Mouse (Mus musculus) forebrain, embryonic 13.5 days (tissue): ENCODE data around the gene Syce2. TPM values are rescaled to one million over a fixed set of nuclear protein-coding genes. Genes with fewer than 3 reads are reported as not detected.

Source experiments
- ATAC-seq: fragments of 200-750 bp; cut with Nextera tagmentation; 2 replicates; pipeline ENCODE4 v1.8.0; 2017
- H3K27ac ChIP-seq: fragments of 300-500 bp; sonication (generic); 2 replicates; pipeline ENCODE4 v1.5.1; 2015; ENCODE audit warnings: inconsistent platforms, mild to moderate bottlenecking, moderate library complexity
- H3K27me3 ChIP-seq: fragments of 300-500 bp; sonication (generic); 2 replicates; pipeline ENCODE4 v1.6.1; 2015; ENCODE audit warnings: mild to moderate bottlenecking, inconsistent platforms
- H3K36me3 ChIP-seq: fragments of 300-500 bp; sonication (generic); 2 replicates; pipeline ENCODE4 v1.6.1; 2015; ENCODE audit warnings: mild to moderate bottlenecking, inconsistent platforms; ENCODE audit not compliant: poor library complexity, severe bottlenecking
- H3K4me1 ChIP-seq: fragments of 300-500 bp; sonication (generic); 2 replicates; pipeline ENCODE4 v1.6.1; 2015; ENCODE audit warnings: inconsistent platforms
- H3K4me2 ChIP-seq: fragments of 300-500 bp; sonication (generic); 2 replicates; pipeline ENCODE4 v1.6.1; 2015; ENCODE audit warnings: inconsistent platforms, mild to moderate bottlenecking, moderate library complexity
- H3K4me3 ChIP-seq: fragments of 300-500 bp; sonication (generic); 2 replicates; pipeline ENCODE4 v1.5.1; 2015; ENCODE audit warnings: mild to moderate bottlenecking, inconsistent platforms
- H3K9ac ChIP-seq: fragments of 300-500 bp; sonication (generic); 2 replicates; pipeline ENCODE4 v1.6.1; 2015; ENCODE audit warnings: mild to moderate bottlenecking, inconsistent platforms
- H3K9me3 ChIP-seq: fragments of 300-500 bp; sonication (generic); replicated peaks from 2 replicates; pipeline ENCODE4 v1.6.1; 2016; ENCODE audit warnings: inconsistent platforms
- WGBS: fragments of 180-500 bp; shearing (Covaris S2); methylation state at CpG from one replicate; pipeline ENCODE4 v1.1.7; 2015; 5-methylcytosine and 5-hydroxymethylcytosine counted together
- polyA plus RNA-seq: library from polyadenylated mRNA; unstranded; fragments of >200 nt; fragmentation: Nextera tagmentation; extraction: Ambion mirVana; gene quantifications from 2 replicates; pipeline ENCODE4 v1.2.1, GENCODE M21; 2015

Gene Syce2
- polyA plus RNA-seq, 1 experiment from 2014 or later, result 85.1 TPM

- H3K4me1 ChIP-seq, result peaks cover 58% of the 10 kb centered on the region
- H3K4me2 ChIP-seq, result peak overlapping the region; percentile 30
- peaks cover 51% of the 10 kb centered on the region for H3K36me3 ChIP-seq
- H3K27ac ChIP-seq, result peak overlapping the region; percentile 95
- WGBS, result 58% methylated on average over 10 of the region's 10 CpGs
- no peaks in the 10 kb centered on the region for H3K9me3 ChIP-seq
- H3K27me3 ChIP-seq, result no peaks in the 10 kb centered on the region
- no peak overlapping the region for H3K4me3 ChIP-seq
- peak; percentile 71 for ATAC-seq
- H3K9ac ChIP-seq, result no peak overlapping the region
Measured at GRCm38 (mm10) chr8:84834866-84835855, 36.8 kb upstream of the Syce2 start.

GRCm38 (mm10) chr8:84837149-84837911 is 34.6 kb upstream of the Syce2 start:
- Histone ChIP-seq H3K9me3 (no peaks in the 10 kb centered on the region), H3K9ac (no peak overlapping the region), H3K4me1 (peaks cover 58% of the 10 kb centered on the region), H3K4me3 (no peak overlapping the region), H3K4me2 (no peak overlapping the region), H3K27ac (peak overlapping the region; percentile 31), H3K27me3 (no peaks in the 10 kb centered on the region), H3K36me3 (peaks cover 64% of the 10 kb centered on the region)
- no peak for ATAC-seq
- 79% methylated on average over 8 of the region's 8 CpGs for WGBS

- Histone ChIP-seq H3K9ac (no peak overlapping the region), H3K4me2 (no peak overlapping the region), H3K36me3 (peaks cover 70% of the 10 kb centered on the region), H3K4me3 (no peak overlapping the region), H3K9me3 (no peaks in the 10 kb centered on the region), H3K27ac (peak overlapping the region; percentile 31), H3K27me3 (no peaks in the 10 kb centered on the region), H3K4me1 (peaks cover 59% of the 10 kb centered on the region)
- no peak for ATAC-seq
- WGBS, result 89% methylated on average over 15 of the region's 15 CpGs
Measured at GRCm38 (mm10) chr8:84837912-84838470, 33.9 kb upstream of the Syce2 start.

GRCm38 (mm10) chr8:84838513-84838912 is 33.4 kb upstream of the Syce2 start:
- Histone ChIP-seq H3K4me1 (peaks cover 59% of the 10 kb centered on the region), H3K4me2 (no peak overlapping the region), H3K27me3 (no peaks in the 10 kb centered on the region), H3K36me3 (peaks cover 76% of the 10 kb centered on the region), H3K4me3 (no peak overlapping the region), H3K9ac (no peak overlapping the region), H3K9me3 (no peaks in the 10 kb centered on the region), H3K27ac (no peak overlapping the region)
- ATAC-seq, result no peak
- WGBS, result 87% methylated on average over 5 of the region's 5 CpGs

- Histone ChIP-seq H3K4me2 (peak overlapping the region; percentile 81), H3K27ac (no peak overlapping the region), H3K4me1 (peaks cover 59% of the 10 kb centered on the region), H3K27me3 (no peaks in the 10 kb centered on the region), H3K36me3 (peaks cover 77% of the 10 kb centered on the region), H3K9me3 (no peaks in the 10 kb centered on the region), H3K4me3 (peak overlapping the region; percentile 92), H3K9ac (peak overlapping the region; percentile 95)
- no peak for ATAC-seq
- WGBS, result 94% methylated on average over 2 of the region's 2 CpGs
Measured at GRCm38 (mm10) chr8:84839411-84839810, 32.5 kb upstream of the Syce2 start.

- Histone ChIP-seq H3K4me3 (peak overlapping the region; percentile 92), H3K36me3 (peaks cover 77% of the 10 kb centered on the region), H3K27ac (peak overlapping the region; percentile 86), H3K9me3 (no peaks in the 10 kb centered on the region), H3K9ac (peak overlapping the region; percentile 95), H3K27me3 (no peaks in the 10 kb centered on the region), H3K4me2 (peak overlapping the region; percentile 81), H3K4me1 (peaks cover 59% of the 10 kb centered on the region)
- 3% methylated on average over 7 of the region's 7 CpGs for WGBS
- ATAC-seq, result no peak
Measured at GRCm38 (mm10) chr8:84839875-84840247, 32.0 kb upstream of the Syce2 start.

- Histone ChIP-seq H3K4me1 (peaks cover 60% of the 10 kb centered on the region), H3K9me3 (no peaks in the 10 kb centered on the region)
Measured at GRCm38 (mm10) chr8:84840248-84840999, 31.5 kb upstream of the Syce2 start, which contains the start of gene Rad23a. Rad23a (minus strand) TSS chr8:84840665.

GRCm38 (mm10) chr8:84841514-84841913 is 30.4 kb upstream of the Syce2 start:
- no peak for ATAC-seq
- no peaks in the 10 kb centered on the region for H3K27me3 ChIP-seq
- H3K9me3 ChIP-seq, result no peaks in the 10 kb centered on the region
- no peak overlapping the region for H3K9ac ChIP-seq
- H3K4me3 ChIP-seq, result no peak overlapping the region
- peaks cover 64% of the 10 kb centered on the region for H3K36me3 ChIP-seq
- 65% methylated on average over 1 of the region's 1 CpGs for WGBS
- no peak overlapping the region for H3K27ac ChIP-seq
- peaks cover 54% of the 10 kb centered on the region for H3K4me1 ChIP-seq
- no peak overlapping the region for H3K4me2 ChIP-seq

More at GRCm38 (mm10) chr8:84840248-84840999, 31.5 kb upstream of the Syce2 start, which contains the start of gene Rad23a:
- ATAC-seq, result peak; percentile 97
- H3K27me3 ChIP-seq, result no peaks in the 10 kb centered on the region
- H3K27ac ChIP-seq, result peak within 1 kb of the TSS; percentile 86
- WGBS, result under 1% methylated on average over 55 of the region's 55 CpGs
- H3K4me2 ChIP-seq, result peak within 1 kb of the TSS; percentile 81
- H3K9ac ChIP-seq, result peak within 1 kb of the TSS; percentile 95
- H3K36me3 ChIP-seq, result peaks cover 75% of the 10 kb centered on the region
- peak within 1 kb of the TSS; percentile 92 for H3K4me3 ChIP-seq

- Histone ChIP-seq H3K27me3 (no peaks in the 10 kb centered on the region), H3K27ac (no peak overlapping the region), H3K4me2 (peak overlapping the region; percentile 91), H3K9ac (peak overlapping the region; percentile 97), H3K4me1 (peaks cover 51% of the 10 kb centered on the region), H3K4me3 (peak overlapping the region; percentile 91), H3K36me3 (peaks cover 42% of the 10 kb centered on the region), H3K9me3 (no peaks in the 10 kb centered on the region)
- no peak for ATAC-seq
- 90% methylated on average over 9 of the region's 9 CpGs for WGBS
Measured at GRCm38 (mm10) chr8:84844397-84845070, 27.4 kb upstream of the Syce2 start.

GRCm38 (mm10) chr8:84845355-84846093 is 26.4 kb upstream of the Syce2 start:
- H3K27ac ChIP-seq, result peak overlapping the region; percentile 33; the same call in 1 of the 2 replicates
- peaks cover 45% of the 10 kb centered on the region for H3K4me1 ChIP-seq
- ATAC-seq, result no peak
- peak overlapping the region; percentile 91 for H3K4me3 ChIP-seq
- peaks cover 42% of the 10 kb centered on the region for H3K36me3 ChIP-seq
- peak overlapping the region; percentile 91 for H3K4me2 ChIP-seq
- no peaks in the 10 kb centered on the region for H3K9me3 ChIP-seq
- WGBS, result 16% methylated on average over 12 of the region's 12 CpGs
- H3K27me3 ChIP-seq, result no peaks in the 10 kb centered on the region
- peak overlapping the region; percentile 97 for H3K9ac ChIP-seq
